Mouse (Mus musculus) yolk sac, embryonic 10.5 days (tissue): ENCODE data around the gene Ier5.

Source experiments
- DNase-seq: peaks from one replicate; pipeline ENCODE4 v3.0.0-alpha.2; 2017; ENCODE audit warnings: low spot score

Gene Ier5

DNA sequence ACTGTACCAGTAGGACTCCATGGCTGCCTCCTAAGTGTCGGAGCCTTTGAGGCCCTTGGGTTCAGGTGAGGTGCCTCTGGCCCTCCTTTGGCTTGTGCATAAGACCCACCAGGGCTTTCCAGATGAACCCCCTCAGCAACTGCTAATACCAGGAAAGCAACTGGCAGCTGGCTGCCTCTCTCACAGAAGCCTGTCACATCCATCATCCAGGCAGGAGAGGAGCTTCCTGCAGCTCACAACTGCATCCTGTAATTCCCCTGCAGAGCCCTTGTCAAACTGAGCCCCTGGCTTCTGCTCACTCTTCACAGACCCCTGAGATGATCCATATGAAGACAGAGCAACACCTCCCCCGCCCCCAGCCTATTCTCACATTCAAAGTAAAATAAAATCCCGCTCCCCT is 21.8 kb downstream of the Ier5 start:
- DNase-seq, result no peak

DNA sequence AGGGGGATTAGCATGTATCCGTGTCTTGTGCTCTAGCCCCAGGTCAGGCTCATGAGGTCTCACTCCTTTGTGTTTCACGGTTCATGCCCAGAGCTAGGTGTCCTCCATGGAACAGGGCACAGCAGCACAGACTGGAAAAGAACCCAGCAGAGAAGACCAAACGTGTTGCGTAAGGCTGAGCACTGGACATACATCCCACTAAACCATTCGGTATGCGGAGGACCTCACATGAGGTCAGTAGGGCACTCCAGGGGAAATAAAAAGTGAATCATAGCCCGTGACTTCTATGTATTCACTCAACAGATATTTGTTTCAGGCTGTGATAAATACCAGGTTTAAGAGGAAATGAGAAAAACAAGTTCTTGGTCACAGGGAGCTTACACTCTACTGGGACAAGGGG is 23.6 kb downstream of the Ier5 start:
- peak; percentile 3 for DNase-seq

DNA sequence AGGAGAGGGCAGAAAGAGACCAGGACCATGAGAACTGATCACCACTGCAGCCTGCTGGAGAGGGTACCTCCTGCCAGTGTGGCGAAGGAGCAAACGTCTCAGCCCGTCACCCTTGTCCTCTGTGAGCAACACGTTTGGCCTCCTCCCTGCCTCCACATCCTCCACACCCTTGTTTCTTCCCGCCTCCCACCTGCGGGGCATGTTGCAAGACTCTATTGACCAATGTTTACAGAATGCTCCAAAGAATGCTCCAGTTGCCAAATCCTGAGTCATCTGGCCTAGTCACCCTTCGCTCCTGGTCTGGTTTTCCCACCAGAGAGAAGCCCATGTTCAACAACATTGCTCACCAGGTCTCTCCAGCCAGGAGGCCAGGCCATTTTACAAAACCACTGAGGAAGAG is 24.6 kb downstream of the Ier5 start:
- peak; percentile 84 for DNase-seq

DNA sequence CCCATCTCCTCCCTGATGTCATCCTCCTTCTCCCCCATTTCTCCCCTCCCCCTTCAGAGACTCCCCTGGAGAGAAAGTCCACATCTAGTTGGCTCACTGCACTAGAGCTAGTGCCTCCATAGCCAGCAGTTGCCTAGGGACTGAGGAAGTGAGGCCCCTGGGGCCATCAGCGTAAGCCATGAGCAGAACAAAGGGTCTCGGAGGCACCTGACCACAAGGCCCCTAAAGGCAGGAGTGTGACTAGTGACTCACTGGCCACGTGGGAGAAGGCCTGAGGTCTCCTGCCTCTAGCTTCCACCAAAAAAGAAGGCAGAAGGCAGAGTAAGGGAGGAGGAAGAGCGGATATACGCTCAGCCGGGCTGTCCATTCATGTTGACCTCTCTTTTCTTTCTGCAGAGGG is 25.5 kb downstream of the Ier5 start:
- DNase-seq, result no peak

DNA sequence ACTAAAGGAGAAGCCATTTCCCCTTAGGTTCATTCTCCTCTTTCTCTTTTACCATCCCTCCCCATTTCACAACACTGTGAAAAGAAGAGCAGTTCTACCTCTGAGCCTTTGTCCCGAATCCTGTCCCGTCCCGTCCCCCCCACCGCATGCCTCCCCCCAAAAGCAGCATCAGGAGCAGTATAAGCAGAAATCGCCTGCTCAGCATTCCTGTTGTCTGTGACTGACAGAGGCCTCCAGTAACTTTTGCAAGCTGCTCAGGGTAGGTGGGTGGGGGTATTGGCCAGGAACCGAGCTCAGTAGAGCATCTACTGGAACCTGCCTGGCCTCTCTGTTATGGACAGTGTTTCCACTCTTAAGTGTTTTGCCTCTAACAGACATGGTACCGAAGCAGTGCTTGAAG is 26.3 kb downstream of the Ier5 start:
- no peak for DNase-seq

- DNase-seq, result no peak
These were observed 28.1 kb downstream of the Ier5 start for GRCm38 (mm10) chr1:155071287-155071876.

- DNase-seq, result no peak
These were observed 28.7 kb downstream of the Ier5 start for GRCm38 (mm10) chr1:155070561-155071286.

DNA sequence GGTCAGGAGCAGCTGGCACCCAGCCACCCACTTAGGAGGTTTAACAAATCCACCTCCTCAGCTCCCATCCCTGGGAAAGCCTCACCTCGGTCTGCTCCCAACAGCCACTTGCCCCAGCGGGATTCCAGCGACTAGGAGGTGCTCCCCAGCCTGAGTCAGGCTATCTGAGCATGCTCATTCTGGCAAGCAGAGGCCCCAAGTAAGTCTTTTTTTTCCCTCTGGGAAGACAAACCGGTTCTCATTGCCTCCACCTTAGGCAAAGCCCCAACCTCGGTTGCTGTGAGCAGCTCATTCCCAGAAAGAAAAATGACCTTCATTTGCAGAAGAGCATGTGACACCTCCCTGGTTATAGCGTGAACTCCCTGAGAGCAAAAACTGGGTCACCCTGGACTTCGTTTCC is 29.7 kb downstream of the Ier5 start:
- DNase-seq, result no peak

GRCm38 (mm10) chr1:155066196-155066595 is 33.2 kb downstream of the Ier5 start:
- DNase-seq, result no peak

DNA sequence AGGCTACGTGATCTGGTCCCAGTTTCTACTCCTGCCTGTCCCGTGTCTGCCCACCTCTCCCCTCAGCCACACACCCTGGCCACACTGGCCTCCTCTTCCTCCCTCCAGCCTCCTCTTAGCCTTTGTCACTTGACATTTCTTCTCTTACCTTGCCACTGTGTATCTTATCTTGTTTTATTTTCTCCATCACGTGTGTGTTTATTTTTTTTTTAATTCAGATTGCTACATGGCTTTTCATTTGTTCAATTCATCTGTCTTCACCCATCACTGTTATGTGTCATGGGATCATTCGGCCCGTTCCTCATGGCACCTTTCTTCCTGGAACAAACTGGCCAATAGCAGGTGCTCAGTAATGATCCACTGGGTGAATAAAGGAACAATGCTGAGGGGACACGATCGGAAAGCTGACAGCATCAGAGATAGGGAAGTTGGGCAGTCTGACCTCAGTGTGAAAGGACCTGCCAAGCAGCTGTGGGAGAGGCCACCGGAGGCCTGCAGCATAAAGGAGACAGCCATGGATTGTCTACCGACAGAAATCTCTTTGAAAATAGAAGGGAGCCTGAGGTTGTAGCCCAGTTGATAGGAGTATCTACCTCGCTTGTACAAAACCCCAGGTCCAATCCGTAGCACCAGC is 34.3 kb downstream of the Ier5 start:
- no peak for DNase-seq

- DNase-seq, result no peak
These were observed 34.8 kb downstream of the Ier5 start for GRCm38 (mm10) chr1:155064649-155065048.

- DNase-seq, result no peak
These were observed 35.3 kb downstream of the Ier5 start for GRCm38 (mm10) chr1:155064111-155064510.

DNA sequence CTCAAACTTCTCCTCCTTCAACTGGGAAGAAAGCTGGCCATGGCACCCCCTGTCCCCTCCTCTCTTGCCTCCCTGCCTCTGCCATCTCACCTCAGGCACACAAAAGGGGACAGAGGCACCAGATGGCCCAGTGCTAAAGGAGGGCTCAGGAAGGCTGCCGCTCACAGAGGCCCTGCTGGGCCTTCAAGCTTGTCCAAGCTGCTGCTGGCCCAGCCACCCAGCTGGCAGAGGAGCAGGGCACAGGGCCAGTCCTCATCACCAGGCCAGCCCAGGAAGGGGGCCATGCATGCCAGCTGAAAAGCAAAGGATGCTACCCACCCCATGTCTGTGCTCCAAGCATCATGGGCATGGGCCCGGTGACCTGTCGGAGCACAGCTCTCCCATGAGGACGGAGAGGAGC is 36.5 kb downstream of the Ier5 start:
- DNase-seq, result no peak

DNA sequence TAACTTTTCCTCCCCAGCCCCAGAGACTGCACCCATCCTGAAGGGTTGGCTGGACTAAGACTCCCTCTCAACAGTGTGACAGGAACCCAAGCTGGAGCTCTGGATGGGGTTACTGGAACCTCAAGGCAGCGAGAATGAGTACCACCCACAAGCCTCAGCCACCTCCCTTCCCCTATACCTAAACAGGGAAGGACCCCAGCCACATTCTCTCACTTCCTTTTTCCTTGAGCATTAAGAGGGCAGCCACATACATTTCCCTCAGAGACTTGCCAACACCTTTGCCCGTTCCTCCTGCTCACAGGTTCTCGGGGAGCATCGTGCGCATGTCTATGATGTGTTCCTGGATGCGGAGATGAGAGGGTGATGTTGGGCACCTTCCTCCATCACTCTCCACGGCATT is 37.4 kb downstream of the Ier5 start:
- DNase-seq, result no peak

DNA sequence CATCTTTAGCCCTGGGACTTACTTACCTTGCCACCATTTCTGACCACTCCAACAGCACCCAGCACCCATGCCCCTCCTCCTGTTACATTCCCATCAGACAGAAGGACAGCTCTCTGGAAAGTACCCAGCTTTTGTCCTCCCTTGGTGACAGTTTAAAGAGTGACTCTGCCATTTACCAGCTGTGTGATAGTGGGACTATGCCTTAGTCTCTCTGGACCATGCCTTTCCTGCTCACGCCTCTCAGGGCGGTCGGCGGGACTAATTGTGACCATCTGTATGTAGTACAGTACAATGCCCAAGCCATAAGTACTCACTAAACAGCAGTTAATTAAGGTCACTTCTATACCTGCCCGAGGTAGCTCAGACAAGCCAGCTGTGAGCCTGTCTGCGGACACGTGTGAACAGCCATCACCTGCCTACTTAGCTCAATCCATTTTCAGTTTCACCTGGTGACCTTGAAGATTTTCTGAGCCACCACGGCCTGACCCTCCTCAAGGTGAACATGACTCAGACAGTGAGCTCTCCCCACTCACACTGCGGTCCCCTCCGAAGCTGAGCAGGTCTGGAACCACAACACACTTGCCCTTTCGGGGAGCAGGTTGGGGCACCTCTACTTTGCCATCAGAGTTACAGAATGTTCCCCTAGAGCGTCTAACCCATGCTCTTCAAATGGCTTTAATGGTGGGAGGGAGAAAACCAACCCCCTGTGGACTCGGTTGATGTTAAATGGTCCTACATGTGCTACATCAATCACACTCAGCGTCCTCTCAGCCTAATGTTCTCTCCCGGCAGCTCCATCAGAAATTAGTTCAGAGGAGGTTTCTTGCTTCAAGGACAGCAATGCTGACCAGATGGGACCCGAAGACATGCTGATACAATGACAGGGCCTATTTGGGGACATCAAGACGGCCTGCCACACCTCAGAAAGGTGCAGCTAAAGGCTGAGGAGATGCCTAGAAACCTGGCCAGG is 38.3 kb downstream of the Ier5 start:
- no peak for DNase-seq

- DNase-seq, result no peak
These were observed 39.2 kb downstream of the Ier5 start for GRCm38 (mm10) chr1:155060261-155060660.

- no peak for DNase-seq
These were observed 39.9 kb downstream of the Ier5 start for GRCm38 (mm10) chr1:155059505-155059904.

- DNase-seq, result no peak
These were observed 41.1 kb downstream of the Ier5 start for GRCm38 (mm10) chr1:155058099-155059012.

- DNase-seq, result no peak
These were observed 43.3 kb downstream of the Ier5 start for GRCm38 (mm10) chr1:155056166-155056565.

- DNase-seq, result no peak
These were observed 44.4 kb downstream of the Ier5 start for GRCm38 (mm10) chr1:155055041-155055440.

- DNase-seq, result no peak
These were observed 45.0 kb downstream of the Ier5 start for GRCm38 (mm10) chr1:155054366-155054965.
